Mouse (Mus musculus) frontal cortex, postnatal 14 days (tissue): Measurements from ENCODE around the gene Cyp2a22.
"Not testable (repeated sequence)": the region's sequence is repeated elsewhere in the genome, so short reads cannot be mapped to it uniquely, and the experiment has no call there.

ENCODE experiments used
- DNase-seq, 2 experiments: peaks; one replicate each; pipeline ENCODE4 v3.0.0; 2022; ENCODE audit warnings: low spot score in 2 of 2

Cyp2a22 gene

DNA sequence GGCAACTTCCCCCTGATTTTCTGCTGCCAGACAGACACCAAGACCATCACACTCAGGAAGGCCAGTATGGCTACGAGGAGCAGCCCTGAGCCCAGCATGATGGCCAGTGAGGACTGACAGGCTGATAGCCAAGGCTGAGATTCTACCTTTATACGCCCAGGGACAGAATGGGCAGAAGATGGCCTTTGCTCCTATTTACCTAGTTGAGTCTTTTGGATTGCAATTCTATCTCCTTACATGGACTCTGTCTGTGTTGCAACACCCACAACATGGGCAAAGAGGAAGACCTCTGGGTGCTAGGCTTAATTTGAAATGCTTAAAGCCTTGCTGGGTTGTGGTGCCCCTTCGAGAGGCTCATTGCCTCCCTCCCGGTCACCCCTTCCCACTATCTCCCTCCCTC, at the start of gene Cyp2a22:
Gene Cyp2a22, minus strand, starts transcription at position 123 of the 400 bp plus-strand sequence.
- no peak for DNase-seq

DNA sequence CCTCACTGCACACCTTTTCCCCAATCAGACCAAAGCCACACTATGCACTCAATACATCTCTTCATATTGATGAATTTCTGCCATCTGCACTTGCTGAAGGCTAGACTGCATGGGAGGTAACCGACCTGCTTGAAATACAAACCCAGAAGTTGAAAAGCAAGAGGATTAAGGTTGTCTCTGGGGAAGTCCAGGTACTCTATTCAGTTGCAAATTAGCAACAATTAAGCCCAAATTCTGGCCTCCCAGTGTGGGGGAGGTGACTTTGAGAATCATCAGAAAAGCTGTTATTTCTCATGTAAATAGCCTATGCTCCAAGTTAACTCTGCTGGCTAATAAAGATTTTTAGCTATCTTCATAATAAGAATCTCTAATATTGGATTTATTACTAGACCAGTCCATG, 44.0 kb upstream of the Cyp2a22 start:
- not testable (repeated sequence) for DNase-seq

DNA sequence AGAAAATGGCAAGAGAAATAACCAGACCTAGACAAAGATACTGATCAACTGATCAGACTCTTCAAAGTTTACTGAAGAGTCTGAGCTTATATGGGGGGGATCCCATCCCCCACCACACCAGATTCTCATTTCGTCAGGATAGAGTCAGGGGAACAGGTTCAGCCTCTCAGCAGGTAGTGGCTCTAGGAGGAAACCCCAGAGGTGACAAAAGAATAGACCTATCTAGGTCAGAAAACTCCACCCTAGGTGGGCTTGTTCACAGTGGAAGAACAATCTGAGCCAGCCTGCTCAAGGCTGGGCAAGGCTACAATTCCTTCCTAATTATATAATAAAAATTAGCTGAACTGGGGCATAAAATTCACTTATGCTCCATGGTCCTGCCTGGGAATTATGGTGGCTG, 43.4 kb upstream of the Cyp2a22 start:
- no peak for DNase-seq

DNA sequence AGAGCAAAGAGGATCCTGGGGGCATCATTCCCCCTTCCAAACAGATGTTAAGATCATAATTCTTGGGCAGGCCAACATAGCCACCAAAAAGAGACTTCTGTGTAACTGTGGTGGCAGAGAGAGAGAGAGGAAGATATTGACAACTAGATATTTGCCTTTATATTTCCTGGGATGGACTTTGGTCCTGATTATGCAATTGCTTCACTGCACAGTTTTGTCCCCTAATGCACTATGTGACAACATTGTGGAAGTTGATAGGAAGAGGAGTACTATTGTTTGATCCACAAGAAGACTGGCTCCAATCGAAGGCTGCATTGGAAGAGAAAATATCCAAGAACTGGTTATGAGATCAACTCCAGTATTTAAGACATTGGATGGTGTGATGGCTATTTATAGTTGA, 42.8 kb upstream of the Cyp2a22 start:
- not testable (repeated sequence) for DNase-seq

DNA sequence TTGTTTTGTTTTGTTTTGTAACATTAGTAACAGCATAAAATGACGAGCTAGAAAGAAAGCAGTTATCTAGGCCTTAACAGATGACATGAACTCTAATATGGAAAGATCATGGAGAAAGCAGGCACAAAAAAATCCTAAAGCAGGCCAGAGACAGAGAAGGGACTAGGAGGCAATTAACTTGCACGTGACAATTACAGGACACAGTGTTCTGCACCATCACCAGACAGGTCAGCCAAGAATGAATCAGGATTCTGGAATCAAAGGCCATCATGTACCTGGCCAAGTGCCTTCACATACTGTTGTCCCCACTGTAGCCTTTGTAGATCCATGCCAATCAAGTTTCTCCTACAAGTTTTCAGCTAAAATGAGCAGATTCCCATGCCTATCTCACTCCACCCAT, 42.3 kb upstream of the Cyp2a22 start:
- not testable (repeated sequence) for DNase-seq

DNA sequence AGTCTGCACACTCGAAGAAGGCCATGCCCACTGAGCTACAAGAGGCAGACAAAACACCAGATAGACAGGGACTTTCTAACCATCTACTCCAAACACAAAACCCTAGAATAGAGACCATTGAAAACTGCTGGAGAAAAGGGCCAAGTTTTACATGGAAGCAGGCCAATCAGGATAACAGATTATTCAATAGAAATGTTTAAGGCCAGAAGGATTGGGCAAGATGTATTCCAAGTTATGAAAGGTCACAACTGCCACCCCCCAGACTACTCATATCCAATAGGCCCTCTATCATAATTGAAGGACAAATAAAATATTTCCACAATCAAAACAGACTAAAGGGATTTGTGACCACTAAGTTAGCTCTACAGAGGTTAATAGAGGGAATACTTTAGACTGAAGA, 23.2 kb upstream of the Cyp2a22 start:
- DNase-seq = not testable (repeated sequence)

DNA sequence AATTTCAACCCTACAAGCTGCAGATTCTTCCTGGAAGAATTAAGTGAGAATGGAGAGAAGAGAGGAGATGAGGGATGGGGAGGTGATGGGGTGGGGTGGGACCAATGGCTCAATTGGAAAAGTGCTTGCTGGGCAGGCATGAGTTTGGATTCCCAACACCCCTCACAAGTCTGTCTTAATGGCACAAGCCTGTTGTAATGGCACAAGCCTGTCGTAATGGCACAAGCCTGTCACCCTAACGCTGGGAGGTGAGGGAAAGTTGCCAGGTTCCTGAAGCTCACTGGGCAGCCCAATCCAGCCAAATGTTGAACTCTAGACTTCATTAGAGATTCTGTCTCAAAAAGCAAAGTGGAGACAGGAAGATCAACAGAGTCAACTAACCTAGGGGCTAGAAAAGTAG, 14.1 kb upstream of the Cyp2a22 start:
- DNase-seq = not testable (repeated sequence)

DNA sequence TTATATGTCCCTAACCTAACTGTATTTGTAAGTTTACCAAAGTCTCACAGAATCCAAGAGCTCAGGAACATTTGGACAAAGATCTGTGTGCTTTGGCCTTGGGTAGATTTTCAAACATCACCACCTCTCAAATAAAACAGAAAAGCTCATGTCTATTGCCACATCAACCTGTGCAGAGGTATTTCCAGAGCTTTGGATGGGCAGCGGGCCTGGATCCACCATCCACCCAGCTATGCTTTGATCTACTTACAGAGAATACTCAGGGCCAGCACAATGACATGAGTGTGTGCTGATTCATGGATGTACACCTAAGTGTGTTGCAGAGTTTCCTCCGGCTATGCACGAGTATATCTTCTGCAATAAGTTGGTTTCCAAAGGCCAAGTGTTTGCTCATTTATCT, 13.5 kb upstream of the Cyp2a22 start:
- not testable (repeated sequence) for DNase-seq

DNA sequence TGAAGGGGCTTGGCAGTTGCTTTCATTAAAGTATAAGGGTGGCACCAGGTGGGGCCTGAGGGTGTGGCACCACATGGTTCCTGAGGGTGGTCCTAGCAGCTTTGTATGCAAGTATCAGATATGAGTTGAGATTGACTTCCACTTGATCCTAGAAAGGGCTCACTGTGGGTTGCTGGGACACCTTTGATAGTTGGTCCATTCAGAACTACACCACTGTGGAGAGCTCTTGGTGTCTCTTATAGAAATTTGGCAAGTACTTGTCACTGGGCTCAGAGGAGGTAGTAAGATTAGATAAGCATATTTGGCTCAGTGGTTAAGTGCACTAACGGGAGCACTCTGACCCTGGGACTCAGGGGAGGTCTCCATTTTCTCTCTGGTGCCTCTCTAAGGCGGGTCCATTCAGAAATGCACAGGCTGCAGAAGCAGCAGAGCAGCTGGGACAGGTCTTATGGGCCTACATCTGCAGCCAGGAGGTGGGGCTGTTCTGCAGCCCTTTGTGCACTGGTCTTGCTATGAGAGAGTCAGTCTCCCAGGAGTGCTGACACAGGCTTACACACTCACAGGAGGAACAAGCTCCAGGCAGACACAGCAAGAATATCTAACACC, 2.2 kb upstream of the Cyp2a22 start:
- DNase-seq = not testable (repeated sequence)

DNA sequence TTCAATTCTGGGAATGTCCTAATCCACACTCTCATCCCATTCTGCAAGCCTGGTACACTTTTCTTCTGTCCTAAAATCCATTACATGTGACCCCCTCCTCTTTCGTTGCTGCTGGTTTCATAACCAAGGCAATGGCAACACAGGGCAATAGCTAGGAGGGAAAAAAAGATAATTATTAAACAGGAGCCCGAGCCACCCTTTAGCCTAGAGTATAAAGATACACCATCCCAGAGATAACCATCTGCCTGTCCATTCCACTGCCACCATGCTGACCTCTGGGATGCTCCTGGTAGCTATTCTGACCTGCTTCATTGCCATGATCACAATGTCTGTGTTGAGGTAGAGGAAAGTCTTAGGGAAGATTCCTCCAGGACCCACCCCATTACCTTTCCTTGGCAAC, 22.1 kb downstream of the Cyp2a22 start:
- not testable (repeated sequence) for DNase-seq
